Mouse (Mus musculus) retina, postnatal 1 day (tissue): ENCODE measurements around the gene Abhd17a.
A peak's percentile ranks its signal among the peaks of the same experiment; 100 is the strongest.
"Not testable (repeated sequence)": the region's sequence is repeated elsewhere in the genome, so short reads cannot be mapped to it uniquely, and the experiment has no call there.

Experiments
- DNase-seq: peaks from one replicate; pipeline ENCODE4 v3.0.0-alpha.2; 2012

Gene Abhd17a

GRCm38 (mm10) chr10:80606737-80607350, 16.7 kb upstream of the Abhd17a start:
- DNase-seq, result no peak

- DNase-seq, result no peak
These were observed 16.2 kb upstream of the Abhd17a start for GRCm38 (mm10) chr10:80606306-80606705.

- DNase-seq, result not testable (repeated sequence)
These were observed 15.6 kb upstream of the Abhd17a start, which contains the start of gene Gm49322 for GRCm38 (mm10) chr10:80605721-80606120. TSS of gene Gm49322 (plus strand) at chr10:80606021.

DNA sequence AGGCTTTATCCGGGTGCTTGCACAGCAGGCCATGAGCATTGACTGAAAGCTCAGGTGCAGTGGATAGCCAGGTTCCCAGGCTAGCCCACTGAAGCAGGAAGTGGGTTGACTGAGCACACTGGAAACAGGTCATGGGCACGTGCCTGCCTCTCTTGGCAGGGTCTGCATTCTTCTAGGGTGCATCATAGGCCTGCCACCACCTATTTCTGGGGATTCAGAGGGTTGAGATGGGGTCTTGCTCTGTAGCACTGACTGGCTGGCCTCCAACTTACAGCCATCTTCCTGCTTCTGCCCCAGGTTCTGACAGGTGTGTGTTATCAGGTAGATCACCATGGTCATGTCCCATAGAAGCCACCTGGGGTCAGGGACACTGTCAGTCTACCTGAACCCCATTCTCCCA, 14.8 kb upstream of the Abhd17a start:
- no peak for DNase-seq

GRCm38 (mm10) chr10:80604001-80604509, 13.9 kb upstream of the Abhd17a start:
- DNase-seq, result no peak

DNA sequence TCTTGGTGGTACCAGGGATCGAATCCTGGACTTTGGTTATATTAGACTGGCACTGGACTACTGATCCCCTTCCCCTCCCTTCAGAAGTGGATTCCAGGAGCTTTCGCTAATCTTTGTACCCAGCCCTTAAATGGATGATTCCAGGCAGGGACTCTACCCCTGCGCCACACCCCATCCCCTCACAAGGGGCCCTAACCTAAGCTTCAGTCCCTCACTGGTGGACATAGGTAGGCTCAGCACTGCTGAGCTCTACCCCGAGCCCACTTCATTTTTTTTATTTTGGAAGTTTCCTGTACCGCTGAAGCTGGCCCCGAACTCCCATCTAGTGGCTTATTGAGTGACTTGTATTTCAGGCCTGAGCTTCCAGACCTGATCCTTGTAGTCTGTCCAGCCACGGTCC, 13.2 kb upstream of the Abhd17a start:
- no peak for DNase-seq

- DNase-seq, result peak; percentile 97
These were observed 12.7 kb upstream of the Abhd17a start, which contains the start of the genes Scamp4 and Adat3 for GRCm38 (mm10) chr10:80602698-80603325. TSS of gene Scamp4 (plus strand) at chr10:80602872. TSS of gene Adat3 (plus strand) at chr10:80602880.

- peak; percentile 32 for DNase-seq
These were observed 6.2 kb upstream of the Abhd17a start for GRCm38 (mm10) chr10:80596318-80596717.

DNA sequence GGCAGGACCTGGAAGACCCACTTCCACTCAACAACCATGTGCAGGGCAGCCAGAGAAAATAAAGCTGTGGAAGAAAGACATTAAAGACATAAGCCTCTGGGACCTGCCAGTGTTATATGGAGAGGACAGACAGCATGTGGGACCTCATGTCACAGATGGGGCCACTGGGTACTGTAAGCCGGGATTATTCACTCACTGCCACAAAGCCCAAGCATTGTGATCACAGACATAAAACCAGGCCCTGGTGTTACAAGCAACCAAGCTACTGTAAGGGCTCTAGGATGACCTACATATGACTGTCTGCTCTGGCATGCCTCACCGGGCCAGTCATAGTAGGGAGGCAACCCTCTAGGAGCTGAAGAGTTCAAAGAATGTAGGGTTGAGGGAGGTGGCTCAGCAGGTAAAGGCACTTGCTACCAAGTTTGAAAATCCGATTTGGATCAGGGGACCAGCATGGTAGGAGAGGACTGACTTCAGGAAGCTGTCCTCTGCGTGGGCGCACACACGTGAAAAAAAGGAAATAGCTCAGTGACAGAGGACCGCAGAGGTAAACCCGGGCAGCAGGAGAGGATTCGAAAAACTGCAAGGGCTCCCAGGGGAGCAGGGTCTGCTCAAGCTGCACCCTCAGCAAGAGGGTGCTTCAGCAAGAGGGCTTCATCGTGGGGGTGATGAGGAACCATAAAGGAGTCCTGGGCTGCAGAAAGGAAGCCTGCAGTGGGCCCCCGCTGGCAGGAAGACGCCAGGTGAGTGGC, 838 bp downstream of the Abhd17a start:
- DNase-seq, result peak; percentile 76

DNA sequence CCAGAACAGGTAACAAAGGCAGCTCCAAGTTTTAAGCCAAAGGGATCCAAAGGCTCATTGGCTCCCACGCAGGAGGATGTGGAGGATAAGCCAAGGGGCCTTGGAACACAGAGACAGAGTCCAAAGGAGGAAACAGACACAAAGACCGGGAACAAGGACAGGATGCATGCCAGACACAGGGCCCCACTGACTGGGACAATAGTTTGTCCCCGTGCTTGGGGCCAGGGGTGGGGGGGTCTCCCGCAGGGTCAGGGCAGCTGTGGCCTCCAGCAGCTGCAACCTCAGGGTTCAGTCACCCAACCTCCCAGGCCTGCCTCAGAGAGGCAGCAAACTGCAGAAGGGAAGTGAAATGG, 2.9 kb downstream of the Abhd17a start:
- DNase-seq, result peak; percentile 56

DNA sequence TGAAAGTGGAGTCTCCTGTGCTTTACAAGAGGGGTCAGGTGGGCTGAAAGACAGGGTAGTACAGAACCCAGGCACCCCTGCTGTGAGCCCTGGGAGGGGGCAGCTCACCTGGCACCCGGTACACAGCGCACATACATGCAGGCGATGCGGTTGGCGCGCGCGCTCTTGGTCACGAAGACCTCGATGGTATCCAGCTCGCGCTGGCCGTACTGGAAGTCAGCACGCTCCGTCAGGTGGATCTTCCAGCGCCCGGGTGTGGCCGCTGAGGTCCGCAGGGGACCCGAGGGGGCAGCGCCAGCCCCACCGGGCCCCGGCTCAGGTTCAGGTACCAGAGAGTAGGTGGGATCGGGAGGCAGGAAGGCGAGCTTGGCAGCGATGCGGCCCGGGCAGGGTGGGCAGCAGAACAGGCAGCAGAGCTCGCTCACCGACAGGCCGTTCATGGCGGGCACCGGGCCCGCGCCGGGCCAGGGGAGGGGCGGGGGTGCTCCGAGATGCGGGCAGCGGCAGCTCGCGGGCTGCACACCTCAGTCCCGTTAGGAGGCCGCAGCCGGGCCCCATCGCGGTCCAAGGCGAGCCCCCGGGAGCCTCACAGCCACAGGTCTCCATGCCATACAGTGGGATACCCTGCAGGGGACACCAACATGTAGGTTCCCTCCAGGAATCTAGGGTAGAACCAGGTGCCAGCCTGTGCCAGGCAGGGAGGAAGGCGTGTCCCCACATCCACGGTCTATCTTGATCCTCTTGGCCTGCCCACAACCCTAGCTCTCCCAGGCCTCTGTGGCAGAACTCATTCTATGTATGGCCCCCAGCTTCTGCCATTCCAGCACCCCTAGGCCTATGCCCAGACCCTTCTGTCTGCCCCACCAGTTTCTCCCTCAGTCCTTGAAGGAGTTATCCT, 3.5 kb downstream of the Abhd17a start:
- DNase-seq, result no peak

- no peak for DNase-seq
These were observed 4.6 kb downstream of the Abhd17a start for GRCm38 (mm10) chr10:80585581-80585980.

- no peak for DNase-seq
These were observed 5.2 kb downstream of the Abhd17a start for GRCm38 (mm10) chr10:80584642-80585552.

DNA sequence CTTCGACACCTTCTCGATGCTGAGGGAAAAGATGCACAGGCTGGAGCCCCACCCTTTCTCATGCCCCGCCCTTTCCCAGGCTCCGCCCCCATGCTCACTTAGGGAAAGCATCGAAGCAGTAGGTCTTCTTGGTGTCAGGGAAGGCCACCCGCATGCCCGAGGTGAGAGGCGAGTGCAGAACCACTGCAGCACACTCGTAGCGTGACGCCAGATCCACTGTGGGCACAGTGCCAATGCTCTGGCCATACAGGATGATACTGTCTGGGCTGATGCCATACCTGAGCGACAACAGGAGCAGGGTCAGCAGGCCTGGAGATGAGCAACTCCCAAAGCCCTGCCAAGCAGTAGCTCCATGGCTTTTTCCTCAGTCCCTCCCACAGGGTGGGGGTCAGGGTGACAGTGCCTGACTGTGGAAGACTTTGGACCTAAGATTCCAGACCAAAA, 6.1 kb downstream of the Abhd17a start:
- DNase-seq, result no peak

DNA sequence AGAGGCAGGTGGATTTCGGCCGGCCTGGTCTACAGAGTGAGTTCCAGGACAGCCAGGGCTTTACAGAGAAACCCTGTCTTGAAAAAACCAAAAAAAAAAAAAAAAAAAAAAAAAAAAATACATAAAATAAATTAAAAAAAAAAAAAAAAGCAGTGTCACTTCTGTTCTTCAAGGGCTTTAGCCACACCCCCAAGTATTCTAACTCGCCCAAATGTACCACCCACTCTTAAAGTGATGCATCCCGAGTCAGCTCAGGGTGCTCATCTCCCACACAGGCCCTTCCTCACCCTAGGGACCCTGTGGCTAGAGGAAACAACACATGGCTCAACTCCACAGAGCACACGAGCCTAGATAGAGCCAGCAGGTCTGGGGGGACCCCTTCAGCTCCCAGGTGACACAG, 7.1 kb downstream of the Abhd17a start:
- DNase-seq, result no peak

- DNase-seq, result peak; percentile 88
These were observed 11.2 kb downstream of the Abhd17a start for GRCm38 (mm10) chr10:80578911-80579310.

DNA sequence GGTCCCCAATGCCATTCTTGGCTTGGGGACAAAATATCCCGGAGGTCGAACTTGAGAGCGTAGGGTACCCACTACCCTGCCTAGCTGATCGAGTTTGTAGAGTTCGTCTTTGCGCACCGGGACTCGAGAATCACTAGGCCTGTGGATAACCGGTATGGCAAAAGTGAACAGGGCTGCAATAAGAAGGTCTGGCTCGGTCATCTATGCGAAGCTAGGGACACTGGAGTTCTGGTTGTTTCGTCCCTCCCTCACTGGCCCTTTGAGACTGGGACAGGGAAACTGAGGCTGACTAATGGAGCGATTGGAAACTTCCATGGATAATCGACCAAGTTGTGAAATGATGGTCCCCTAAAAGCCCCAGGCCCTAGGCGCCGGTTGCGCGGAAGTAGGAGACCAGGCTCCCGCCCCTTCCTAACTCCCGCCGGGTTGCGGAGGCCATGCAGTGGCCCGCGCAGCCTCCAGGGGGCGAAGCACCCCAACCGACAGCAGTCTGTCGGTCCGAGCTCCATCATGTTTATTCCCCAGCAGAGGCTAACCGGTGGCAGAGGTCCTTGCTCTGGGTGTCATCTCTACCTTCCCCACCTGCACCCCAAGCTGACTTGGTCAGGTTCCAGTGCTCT, 11.9 kb downstream of the Abhd17a start:
- peak; percentile 87 for DNase-seq

GRCm38 (mm10) chr10:80577195-80578130, 12.7 kb downstream of the Abhd17a start, which contains the start of gene Klf16:
TSS of gene Klf16 (minus strand) at chr10:80577321.
- DNase-seq, result peak; percentile 95

GRCm38 (mm10) chr10:80576351-80577194, 13.6 kb downstream of the Abhd17a start:
- peak; percentile 54 for DNase-seq
